Mouse (Mus musculus): ENCODE data around the gene Slc16a3.

DNA sequence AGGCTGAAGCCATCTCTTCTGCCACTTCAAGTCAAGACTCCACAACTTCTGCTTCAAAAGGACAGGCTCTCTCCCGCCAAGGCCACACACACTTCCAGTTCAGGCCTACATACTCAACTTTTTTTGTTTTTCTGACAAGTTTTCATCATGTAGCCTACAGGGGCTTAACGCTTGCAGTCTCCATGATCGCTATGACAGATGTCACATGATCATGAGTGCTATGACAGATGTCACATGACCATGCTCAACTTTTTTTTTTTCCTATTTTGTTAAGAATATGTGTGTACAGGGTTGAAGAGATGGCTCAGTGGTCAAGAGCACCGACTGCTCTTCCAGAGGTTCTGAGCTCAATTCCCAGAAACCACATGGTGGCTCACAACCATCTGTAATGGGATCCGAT is 30.5 kb upstream of the Slc16a3 start:
- TF ChIP-seq CTCF (IDR thresholded peaks at IDR 0.05; ENCODE audit: low read depth): no peak
- TF ChIP-seq EP300 (optimal IDR thresholded peaks at IDR 0.05): no peak
